Mouse (Mus musculus): ENCODE results near the gene Plcb1. TPM values are rescaled to one million over a fixed set of nuclear protein-coding genes. Genes with fewer than 3 reads are reported as not detected.

The Plcb1 gene
- polyA plus RNA-seq, 1 experiment: 0.11 TPM

DNA sequence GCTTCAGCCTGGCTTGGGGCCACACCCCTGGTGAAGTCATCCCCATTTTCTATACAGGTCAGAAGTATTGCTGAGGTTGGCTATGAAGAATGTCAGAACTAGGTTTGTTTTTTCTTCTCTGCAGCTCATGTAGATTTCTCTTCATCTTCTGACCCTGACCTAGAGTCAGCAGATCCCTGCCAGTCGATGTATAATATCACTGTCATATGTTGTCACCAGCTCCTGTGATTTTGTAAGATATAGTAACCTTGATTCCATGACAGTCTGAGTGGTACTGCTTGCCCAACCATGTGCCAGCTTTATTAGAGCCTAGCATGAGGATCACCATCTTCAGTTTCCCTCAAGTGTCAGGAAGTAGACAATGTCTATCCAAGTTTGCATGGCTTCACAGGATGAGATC, 233.7 kb downstream of the Plcb1 start:
- no peak overlapping the region for H3K4me3 ChIP-seq (ENCODE audit: insufficient read depth, low read length)
- H3K4me1 ChIP-seq (ENCODE audit: control insufficient read depth, insufficient read depth, low read length): no peaks in the 10 kb centered on the region
- no peak overlapping the region for H3K27ac ChIP-seq (ENCODE audit: insufficient read depth, low read depth, low read length)
- TF ChIP-seq POLR2A (IDR thresholded peaks at IDR 0.05; ENCODE audit: borderline replicate concordance, low read depth, low read length) (no peak), CTCF (IDR thresholded peaks at IDR 0.05; ENCODE audit: low read depth, low read length) (no peak)

DNA sequence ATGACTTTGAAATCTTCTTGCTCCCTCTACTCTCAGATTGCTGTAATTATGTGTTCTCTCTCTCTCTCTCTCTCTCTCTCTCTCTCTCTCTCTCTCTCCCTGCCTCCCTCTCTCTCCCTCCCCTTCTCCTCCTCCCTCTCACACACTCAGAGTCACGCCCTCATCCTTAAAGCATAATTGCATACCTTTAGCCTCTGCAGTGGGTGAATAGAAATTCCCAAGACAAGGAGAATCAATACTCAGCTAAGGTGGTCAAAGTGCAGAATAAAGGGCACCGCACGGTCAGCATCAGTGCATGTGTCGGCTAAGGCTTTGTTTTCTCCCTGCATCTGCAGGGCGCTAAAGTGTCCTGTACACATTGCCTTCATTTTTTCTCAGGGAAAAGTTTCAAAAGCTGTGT, 243.4 kb downstream of the Plcb1 start:
- TF ChIP-seq CTCF (IDR thresholded peaks at IDR 0.05; ENCODE audit: low read depth, low read length): no peak
- no peak for TF ChIP-seq POLR2A (IDR thresholded peaks at IDR 0.05; ENCODE audit: borderline replicate concordance, low read depth, low read length)
- Histone ChIP-seq H3K4me3 (ENCODE audit: insufficient read depth, low read length) (no peak overlapping the region), H3K4me1 (ENCODE audit: control insufficient read depth, insufficient read depth, low read length) (no peaks in the 10 kb centered on the region), H3K27ac (ENCODE audit: insufficient read depth, low read depth, low read length) (no peak overlapping the region)

DNA sequence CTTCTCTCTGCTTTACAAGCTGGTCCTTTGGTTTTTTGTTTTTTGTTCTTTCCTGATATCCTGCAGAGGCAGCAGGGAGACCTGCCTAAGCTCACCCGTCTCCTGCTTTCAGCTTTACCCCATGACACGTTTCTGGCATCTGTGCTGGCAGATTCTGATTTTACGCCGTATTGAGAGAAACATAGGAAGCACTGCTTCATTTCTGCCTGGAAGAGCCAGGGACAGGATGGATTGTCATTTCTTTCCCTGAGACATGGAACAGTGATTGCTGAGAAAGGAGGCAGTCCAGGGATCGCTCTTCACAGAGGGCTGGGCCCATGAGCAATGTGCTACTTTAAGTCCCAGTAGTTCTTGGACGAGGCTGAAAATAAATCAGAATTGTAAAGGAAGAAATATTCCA, 243.8 kb downstream of the Plcb1 start:
- TF ChIP-seq CTCF (IDR thresholded peaks at IDR 0.05; ENCODE audit: low read depth, low read length) (no peak), POLR2A (IDR thresholded peaks at IDR 0.05; ENCODE audit: borderline replicate concordance, low read depth, low read length) (no peak)
- Histone ChIP-seq H3K4me3 (ENCODE audit: insufficient read depth, low read length) (no peak overlapping the region), H3K27ac (ENCODE audit: insufficient read depth, low read depth, low read length) (no peak overlapping the region), H3K4me1 (ENCODE audit: control insufficient read depth, insufficient read depth, low read length) (no peaks in the 10 kb centered on the region)

DNA sequence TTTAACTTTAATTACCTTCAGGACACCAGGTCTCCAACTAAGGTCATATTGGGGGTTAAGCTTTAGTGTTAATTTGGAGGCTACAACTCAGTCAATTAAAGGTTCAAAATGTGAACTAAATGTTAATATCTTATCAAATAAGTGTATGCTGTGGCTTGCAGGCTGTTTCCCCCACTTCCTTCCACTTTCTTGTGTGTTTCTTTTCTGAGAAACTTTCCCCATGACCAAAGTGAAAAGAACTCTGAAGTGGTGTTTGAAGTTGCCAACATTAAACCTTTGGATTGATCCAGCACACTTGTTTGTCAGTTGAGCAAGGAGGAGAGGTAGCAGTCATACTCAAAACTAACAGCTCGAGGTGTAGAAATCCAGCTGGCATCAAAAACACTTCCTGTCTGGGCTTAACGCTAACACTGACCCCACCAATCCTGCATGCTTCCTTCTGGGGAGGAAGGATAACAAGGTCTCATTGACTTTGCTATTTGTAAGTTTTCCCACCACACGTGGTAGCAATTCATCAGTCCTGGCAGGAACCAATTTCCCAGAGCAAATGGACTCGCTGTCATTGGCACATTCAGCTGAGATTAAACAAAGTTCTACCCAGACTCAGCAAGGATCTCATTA, 249.9 kb downstream of the Plcb1 start:
- no peaks in the 10 kb centered on the region for H3K4me1 ChIP-seq (ENCODE audit: control insufficient read depth, insufficient read depth, low read length)
- no peak overlapping the region for H3K27ac ChIP-seq (ENCODE audit: insufficient read depth, low read depth, low read length)
- no peak overlapping the region for H3K4me3 ChIP-seq (ENCODE audit: insufficient read depth, low read length)
- TF ChIP-seq CTCF (IDR thresholded peaks at IDR 0.05; ENCODE audit: low read depth, low read length): no peak
- no peak for TF ChIP-seq POLR2A (IDR thresholded peaks at IDR 0.05; ENCODE audit: borderline replicate concordance, low read depth, low read length)

DNA sequence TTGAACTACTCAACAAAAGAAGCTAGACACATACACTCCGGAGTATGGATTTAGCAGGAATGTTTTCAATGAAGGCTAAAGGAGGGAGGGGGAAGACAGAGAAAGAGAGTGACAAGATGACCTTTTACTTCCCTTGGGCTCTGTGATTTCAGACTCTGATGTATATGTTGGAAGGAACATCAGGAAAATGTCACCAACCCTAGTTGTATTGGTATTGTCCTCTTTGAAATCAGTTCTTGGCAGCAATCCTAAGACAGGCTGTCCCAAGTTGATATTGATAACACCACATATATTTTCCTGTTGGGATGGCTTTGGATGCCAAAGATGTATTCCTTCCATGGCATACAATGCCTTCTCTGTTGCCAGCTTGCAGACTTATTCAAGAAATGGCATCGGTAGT, 262.9 kb downstream of the Plcb1 start:
- H3K4me1 ChIP-seq (ENCODE audit: control insufficient read depth, insufficient read depth, low read length): no peaks in the 10 kb centered on the region

DNA sequence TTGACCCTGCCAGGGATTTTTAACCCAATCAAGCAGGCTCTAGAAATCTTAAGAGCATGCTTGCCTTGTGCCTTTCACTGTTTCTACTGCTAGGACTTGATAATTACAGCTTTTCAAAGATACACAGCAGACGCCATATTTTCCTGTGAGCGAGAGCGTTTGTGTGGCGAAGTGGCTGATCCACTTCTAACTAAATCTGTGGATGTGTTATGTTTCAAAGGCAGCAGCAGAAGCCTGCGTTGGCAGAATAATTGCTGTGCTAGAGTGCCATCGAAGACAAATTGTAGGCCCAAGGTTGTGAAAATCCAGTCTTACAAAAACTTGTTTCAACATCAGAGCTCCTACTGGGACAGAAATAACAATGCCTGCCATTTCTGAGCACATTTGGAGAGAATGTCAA, 263.4 kb downstream of the Plcb1 start:
- H3K4me3 ChIP-seq (ENCODE audit: insufficient read depth, low read length): no peak overlapping the region
- no peaks in the 10 kb centered on the region for H3K4me1 ChIP-seq (ENCODE audit: control insufficient read depth, insufficient read depth, low read length)
- no peak overlapping the region for H3K27ac ChIP-seq (ENCODE audit: insufficient read depth, low read depth, low read length)
- TF ChIP-seq POLR2A (IDR thresholded peaks at IDR 0.05; ENCODE audit: borderline replicate concordance, low read depth, low read length) (no peak), CTCF (IDR thresholded peaks at IDR 0.05; ENCODE audit: low read depth, low read length) (no peak)

More for the DNA sequence above, 262.9 kb downstream of the Plcb1 start:
- H3K4me3 ChIP-seq (ENCODE audit: insufficient read depth, low read length): no peak overlapping the region
- TF ChIP-seq CTCF (IDR thresholded peaks at IDR 0.05; ENCODE audit: low read depth, low read length): no peak
- no peak for TF ChIP-seq POLR2A (IDR thresholded peaks at IDR 0.05; ENCODE audit: borderline replicate concordance, low read depth, low read length)
- H3K27ac ChIP-seq (ENCODE audit: insufficient read depth, low read depth, low read length): no peak overlapping the region

DNA sequence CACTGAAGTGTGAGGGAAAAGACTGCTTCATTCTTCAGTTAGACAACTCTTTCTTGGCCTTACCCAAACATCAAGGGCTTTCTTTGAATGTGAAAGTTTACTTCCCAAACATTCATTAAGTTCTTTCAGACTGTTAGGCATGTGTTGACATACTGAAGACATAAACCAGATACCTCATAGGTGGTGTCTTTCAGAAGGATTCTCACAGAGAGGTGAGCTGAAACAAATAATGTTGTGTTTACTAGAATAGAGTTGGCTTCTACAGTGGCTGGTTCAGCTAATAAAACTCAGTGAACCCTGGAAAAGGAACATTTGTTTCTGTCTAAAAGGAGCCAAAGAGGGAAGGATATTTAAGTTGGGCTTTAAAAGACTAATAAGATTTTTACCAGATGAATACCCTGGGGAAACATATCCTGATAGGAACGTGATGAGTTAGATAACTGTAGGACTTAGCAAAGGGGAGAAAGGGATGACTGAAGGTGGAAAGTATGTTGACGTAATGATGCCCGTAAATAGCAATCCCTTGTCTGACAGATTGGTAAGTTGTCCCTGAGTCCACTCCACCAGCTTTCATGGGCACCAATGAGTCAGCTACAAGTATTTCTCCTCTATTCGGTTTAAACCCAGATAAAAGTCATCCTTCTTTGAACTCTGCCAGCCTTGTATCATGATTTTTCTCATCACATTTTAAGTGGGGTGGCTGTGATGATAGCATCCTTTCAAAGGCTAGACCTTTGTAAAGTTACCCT, 265.8 kb downstream of the Plcb1 start:
- TF ChIP-seq CTCF (IDR thresholded peaks at IDR 0.05; ENCODE audit: low read depth, low read length): no peak
- no peak for TF ChIP-seq POLR2A (IDR thresholded peaks at IDR 0.05; ENCODE audit: borderline replicate concordance, low read depth, low read length)
- H3K27ac ChIP-seq (ENCODE audit: insufficient read depth, low read depth, low read length): no peak overlapping the region
- H3K4me3 ChIP-seq (ENCODE audit: insufficient read depth, low read length): no peak overlapping the region
- H3K4me1 ChIP-seq (ENCODE audit: control insufficient read depth, insufficient read depth, low read length): no peaks in the 10 kb centered on the region

DNA sequence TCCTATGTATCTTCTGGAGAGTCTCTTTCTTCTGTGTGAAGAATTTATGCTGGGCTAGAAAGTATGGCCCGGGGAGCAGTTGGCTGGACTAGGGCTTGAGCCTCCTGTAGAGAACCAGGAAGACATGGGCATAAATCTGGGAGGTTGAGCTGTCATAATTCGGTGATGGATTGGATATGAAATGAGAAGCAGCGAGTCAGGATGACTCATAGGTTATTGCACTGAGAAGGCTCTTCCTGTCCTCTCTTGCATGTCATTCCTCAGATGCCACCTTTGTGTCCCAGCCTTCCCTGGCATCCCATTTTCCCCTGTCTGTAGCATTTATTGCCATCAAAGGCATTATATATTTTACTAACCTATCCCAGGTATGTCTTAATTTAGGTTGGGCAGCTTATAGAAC, 267.5 kb downstream of the Plcb1 start:
- Histone ChIP-seq H3K4me3 (ENCODE audit: insufficient read depth, low read length) (no peak overlapping the region), H3K27ac (ENCODE audit: insufficient read depth, low read depth, low read length) (no peak overlapping the region), H3K4me1 (ENCODE audit: control insufficient read depth, insufficient read depth, low read length) (no peaks in the 10 kb centered on the region)
- no peak for TF ChIP-seq CTCF (IDR thresholded peaks at IDR 0.05; ENCODE audit: low read depth, low read length)
- no peak for TF ChIP-seq POLR2A (IDR thresholded peaks at IDR 0.05; ENCODE audit: borderline replicate concordance, low read depth, low read length)

DNA sequence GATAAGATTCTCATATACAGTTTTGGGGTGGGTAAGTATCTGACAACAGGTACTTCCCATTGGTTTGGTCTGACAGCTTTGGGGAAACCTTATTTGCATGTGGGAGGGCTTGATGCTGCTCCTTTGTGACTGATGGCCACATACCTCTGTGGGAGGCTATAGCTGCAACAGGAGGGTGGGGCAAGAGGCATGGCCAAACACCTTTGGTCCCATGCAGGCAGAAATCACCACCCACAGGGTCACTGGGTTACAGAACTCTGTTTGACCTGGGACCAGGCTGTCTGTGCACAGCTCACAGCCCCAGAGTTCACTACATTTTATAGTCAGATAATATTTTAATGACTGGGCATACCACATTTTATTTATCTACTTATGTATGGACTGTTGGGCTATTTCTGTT, 281.6 kb downstream of the Plcb1 start:
- no peak overlapping the region for H3K27ac ChIP-seq (ENCODE audit: insufficient read depth, low read depth, low read length)
- H3K4me3 ChIP-seq (ENCODE audit: insufficient read depth, low read length): no peak overlapping the region
- H3K4me1 ChIP-seq (ENCODE audit: control insufficient read depth, insufficient read depth, low read length): no peaks in the 10 kb centered on the region
- no peak for TF ChIP-seq CTCF (IDR thresholded peaks at IDR 0.05; ENCODE audit: low read depth, low read length)
- TF ChIP-seq POLR2A (IDR thresholded peaks at IDR 0.05; ENCODE audit: borderline replicate concordance, low read depth, low read length): no peak

DNA sequence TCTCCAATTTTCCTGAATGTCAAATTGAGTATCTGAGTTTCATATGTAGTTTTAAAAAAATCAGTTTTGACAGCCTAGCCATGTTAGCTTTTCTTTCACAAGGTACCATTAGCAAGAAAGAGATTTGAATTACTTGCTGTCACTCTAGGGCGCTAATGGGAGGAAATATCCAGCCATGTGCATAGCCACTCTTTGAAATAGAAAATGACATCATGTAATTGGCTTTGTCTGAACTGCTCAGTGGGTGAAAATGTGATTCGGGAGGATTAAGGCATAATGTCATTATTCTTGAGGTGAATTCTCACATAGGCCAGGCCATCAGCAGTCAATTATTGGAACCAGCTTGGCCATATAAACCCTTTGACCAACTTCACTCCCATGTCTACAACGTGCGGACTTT, 285.5 kb downstream of the Plcb1 start:
- Histone ChIP-seq H3K4me1 (ENCODE audit: control insufficient read depth, insufficient read depth, low read length) (no peaks in the 10 kb centered on the region), H3K4me3 (ENCODE audit: insufficient read depth, low read length) (no peak overlapping the region), H3K27ac (ENCODE audit: insufficient read depth, low read depth, low read length) (no peak overlapping the region)
- TF ChIP-seq CTCF (IDR thresholded peaks at IDR 0.05; ENCODE audit: low read depth, low read length) (no peak), POLR2A (IDR thresholded peaks at IDR 0.05; ENCODE audit: borderline replicate concordance, low read depth, low read length) (no peak)
